Mouse (Mus musculus): ENCODE measurements around the gene 1700020N01Rik. TPM values are rescaled to one million over a fixed set of nuclear protein-coding genes. Genes with fewer than 3 reads are reported as not detected.

1700020N01Rik gene
- polyA plus RNA-seq, 1 experiment from 2014 or later = not detected

DNA sequence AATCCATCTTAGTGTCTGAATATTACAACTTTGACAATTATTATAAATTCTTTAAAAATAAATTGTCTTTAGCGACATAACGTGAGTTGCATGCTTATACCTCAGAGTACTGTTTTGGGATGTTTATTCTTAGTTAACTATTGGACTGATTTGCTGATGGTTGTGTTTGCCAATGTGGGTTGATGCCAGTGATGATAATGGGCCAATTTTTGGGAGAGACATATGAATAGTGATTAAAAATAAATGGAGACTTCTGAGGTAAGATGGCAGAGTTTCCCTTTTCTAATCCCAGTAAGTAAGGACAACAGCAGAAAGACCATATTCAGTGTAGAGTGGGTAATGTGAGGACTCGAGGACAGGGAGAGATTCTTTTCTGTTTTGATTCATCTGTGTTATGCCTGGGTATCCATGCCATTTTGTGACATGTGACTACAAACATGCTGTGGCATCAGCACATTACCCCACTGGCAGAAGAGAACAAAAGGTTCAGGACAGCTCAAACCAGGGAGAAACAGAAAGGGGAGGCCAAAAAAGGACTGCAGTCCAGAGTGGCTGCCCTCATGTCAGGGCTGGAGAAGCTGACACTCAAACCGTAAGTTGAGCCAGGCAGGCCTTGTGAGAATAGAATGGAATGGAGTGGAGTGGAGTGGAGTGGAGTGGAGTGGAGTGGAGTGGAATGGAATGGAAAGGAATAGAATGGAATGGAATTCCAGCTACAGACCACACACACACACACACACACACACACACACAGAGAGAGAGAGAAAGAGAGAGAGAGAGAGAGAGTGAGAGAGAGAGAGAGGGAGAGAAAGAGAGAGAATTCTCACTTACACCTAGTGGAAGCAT is 4.7 kb upstream of the 1700020N01Rik start:
- no peak for ATAC-seq (ENCODE audit: low read depth)
- H3K4me2 ChIP-seq (ENCODE audit: low read depth, low read length) = no peak overlapping the region
- H3K27me3 ChIP-seq (ENCODE audit: control insufficient read depth, insufficient read depth, low read depth, low read length) = no peaks in the 10 kb centered on the region
- no peaks in the 10 kb centered on the region for H3K36me3 ChIP-seq (ENCODE audit: control insufficient read depth, insufficient read depth, low read length)
- H3K9me3 ChIP-seq (ENCODE audit: control insufficient read depth, low read length) = no peaks in the 10 kb centered on the region
- H3K4me1 ChIP-seq (replicated peaks; ENCODE audit: control insufficient read depth, insufficient read depth, low read length) = no peaks in the 10 kb centered on the region
- H3K4me3 ChIP-seq (ENCODE audit: low read length) = no peak overlapping the region
- WGBS = 67% methylated on average over 4 of the region's 4 CpGs
- no peak overlapping the region for H3K27ac ChIP-seq (ENCODE audit: low read length)
- no peak overlapping the region for H3K9ac ChIP-seq (ENCODE audit: low read length)

DNA sequence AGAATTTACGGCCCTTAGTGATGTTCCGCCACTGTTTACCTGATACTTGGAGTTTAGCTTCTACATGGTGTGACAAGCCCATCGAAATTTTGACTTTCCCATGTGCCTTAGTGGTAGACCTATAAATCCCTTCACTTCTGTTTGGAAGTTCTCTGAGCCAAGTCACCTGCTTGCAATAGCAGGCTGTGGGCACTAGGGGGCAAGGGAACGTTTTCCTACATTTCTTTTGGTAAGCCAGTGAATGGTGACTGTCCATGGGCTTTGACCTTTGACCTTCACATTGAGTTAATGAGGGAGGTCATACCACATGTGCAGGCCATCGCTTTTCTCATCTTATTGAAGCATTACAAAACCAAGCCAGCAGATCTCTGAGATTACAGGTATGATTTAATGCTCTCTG is 8.0 kb downstream of the 1700020N01Rik start:
- 56% methylated on average over 5 of the region's 5 CpGs for WGBS
- ATAC-seq (ENCODE audit: low read depth) = no peak
- Histone ChIP-seq H3K4me2 (ENCODE audit: low read depth, low read length) (no peak overlapping the region), H3K4me3 (ENCODE audit: low read length) (no peak overlapping the region), H3K27ac (ENCODE audit: low read length) (no peak overlapping the region), H3K9ac (ENCODE audit: low read length) (no peak overlapping the region), H3K9me3 (ENCODE audit: control insufficient read depth, low read length) (no peaks in the 10 kb centered on the region), H3K36me3 (ENCODE audit: control insufficient read depth, insufficient read depth, low read length) (no peaks in the 10 kb centered on the region), H3K27me3 (ENCODE audit: control insufficient read depth, insufficient read depth, low read depth, low read length) (no peaks in the 10 kb centered on the region), H3K4me1 (replicated peaks; ENCODE audit: control insufficient read depth, insufficient read depth, low read length) (peaks cover 14% of the 10 kb centered on the region)

DNA sequence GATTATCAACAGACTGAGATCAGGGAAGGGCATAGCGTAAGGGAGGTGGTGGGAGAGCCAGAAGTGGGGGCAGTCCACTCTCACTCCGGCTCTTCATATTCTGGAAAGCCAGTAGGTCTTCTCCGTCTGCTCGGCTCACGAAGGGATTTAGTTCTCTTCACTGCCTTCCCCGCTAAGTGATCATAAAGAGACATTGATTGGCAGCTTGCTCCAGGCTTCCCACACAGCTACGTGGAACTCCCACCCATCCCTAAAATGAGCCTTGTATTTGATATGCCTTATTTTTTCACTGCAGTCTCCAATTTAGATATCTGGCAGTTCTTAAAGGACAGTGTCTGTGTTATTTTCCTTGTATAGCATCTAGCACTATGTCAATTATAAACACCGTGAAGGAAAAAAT is 11.5 kb downstream of the 1700020N01Rik start:
- Histone ChIP-seq H3K4me3 (ENCODE audit: low read length) (no peak overlapping the region), H3K9ac (ENCODE audit: low read length) (no peak overlapping the region), H3K4me2 (ENCODE audit: low read depth, low read length) (no peak overlapping the region), H3K27ac (ENCODE audit: low read length) (no peak overlapping the region; the same call in 1 of the 2 replicates), H3K4me1 (replicated peaks; ENCODE audit: control insufficient read depth, insufficient read depth, low read length) (peaks cover 20% of the 10 kb centered on the region), H3K27me3 (ENCODE audit: control insufficient read depth, insufficient read depth, low read depth, low read length) (no peaks in the 10 kb centered on the region), H3K36me3 (ENCODE audit: control insufficient read depth, insufficient read depth, low read length) (no peaks in the 10 kb centered on the region), H3K9me3 (ENCODE audit: control insufficient read depth, low read length) (no peaks in the 10 kb centered on the region)
- ATAC-seq (ENCODE audit: low read depth) = no peak
- 65% methylated on average over 8 of the region's 8 CpGs for WGBS

DNA sequence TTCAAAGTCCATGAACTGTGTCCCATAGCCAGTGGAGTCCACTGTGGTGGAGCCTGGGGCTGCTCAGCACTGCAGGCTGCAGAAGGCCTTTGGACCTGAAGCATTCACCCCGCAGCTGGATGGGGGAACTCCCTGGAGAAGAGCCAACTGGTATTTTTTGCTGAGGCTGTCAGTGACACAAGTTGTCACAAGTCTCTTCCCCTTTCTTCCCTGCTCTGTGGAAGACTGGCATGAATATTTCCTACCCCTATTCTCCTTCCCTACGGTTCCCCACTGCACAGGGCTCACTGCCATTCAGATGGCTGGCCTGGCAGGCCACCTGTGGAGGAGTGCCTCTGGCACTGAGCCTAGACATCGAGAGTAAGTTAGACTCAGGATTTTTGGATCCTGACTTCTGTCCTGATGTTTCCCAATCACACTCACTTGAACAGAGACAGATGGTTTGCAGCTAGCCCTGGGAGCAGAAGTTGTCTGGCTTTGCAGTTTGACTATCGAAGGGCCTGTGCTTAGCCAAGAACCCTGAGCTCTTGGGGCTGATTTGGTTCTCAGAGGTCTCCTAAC is 12.1 kb downstream of the 1700020N01Rik start:
- Histone ChIP-seq H3K4me1 (replicated peaks; ENCODE audit: control insufficient read depth, insufficient read depth, low read length) (peaks cover 20% of the 10 kb centered on the region), H3K9ac (ENCODE audit: low read length) (0 out of 2 replicates have a peak overlapping the region, but pooled peaks have one; percentile 0), H3K36me3 (ENCODE audit: control insufficient read depth, insufficient read depth, low read length) (no peaks in the 10 kb centered on the region), H3K4me2 (ENCODE audit: low read depth, low read length) (no peak overlapping the region), H3K27ac (ENCODE audit: low read length) (peak overlapping the region; percentile 56), H3K9me3 (ENCODE audit: control insufficient read depth, low read length) (no peaks in the 10 kb centered on the region), H3K27me3 (ENCODE audit: control insufficient read depth, insufficient read depth, low read depth, low read length) (no peaks in the 10 kb centered on the region), H3K4me3 (ENCODE audit: low read length) (no peak overlapping the region)
- 17% methylated on average over 4 of the region's 4 CpGs for WGBS
- ATAC-seq (ENCODE audit: low read depth) = peak; percentile 88

DNA sequence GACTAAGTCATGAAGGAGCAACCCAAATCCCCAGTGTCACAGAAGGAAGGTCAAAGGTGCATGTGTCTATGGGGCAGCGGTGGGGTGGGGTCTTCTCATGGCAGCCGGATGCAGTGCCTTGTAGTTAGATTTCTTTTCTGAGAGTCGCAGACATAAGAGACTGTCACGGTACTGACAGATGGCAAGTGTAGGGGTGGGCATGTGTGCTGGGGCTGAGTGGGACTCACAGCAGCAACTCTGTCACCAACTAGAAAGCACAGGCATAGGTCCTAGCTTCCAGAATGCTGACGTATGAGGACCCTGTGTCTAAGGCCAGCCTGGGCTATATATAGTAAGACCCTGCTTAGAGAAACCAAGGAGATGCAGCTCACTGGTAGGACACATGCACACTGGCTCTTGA is 12.7 kb downstream of the 1700020N01Rik start:
- H3K27ac ChIP-seq (ENCODE audit: low read length) = peak overlapping the region; percentile 56; the same call in 1 of the 2 replicates
- 70% methylated on average over 5 of the region's 5 CpGs for WGBS
- no peak overlapping the region for H3K9ac ChIP-seq (ENCODE audit: low read length)
- no peaks in the 10 kb centered on the region for H3K9me3 ChIP-seq (ENCODE audit: control insufficient read depth, low read length)
- peaks cover 20% of the 10 kb centered on the region for H3K4me1 ChIP-seq (replicated peaks; ENCODE audit: control insufficient read depth, insufficient read depth, low read length)
- no peaks in the 10 kb centered on the region for H3K36me3 ChIP-seq (ENCODE audit: control insufficient read depth, insufficient read depth, low read length)
- H3K4me3 ChIP-seq (ENCODE audit: low read length) = no peak overlapping the region
- no peak; the same call in 1 of the 2 replicates for ATAC-seq (ENCODE audit: low read depth)
- no peak overlapping the region for H3K4me2 ChIP-seq (ENCODE audit: low read depth, low read length)
- no peaks in the 10 kb centered on the region for H3K27me3 ChIP-seq (ENCODE audit: control insufficient read depth, insufficient read depth, low read depth, low read length)

DNA sequence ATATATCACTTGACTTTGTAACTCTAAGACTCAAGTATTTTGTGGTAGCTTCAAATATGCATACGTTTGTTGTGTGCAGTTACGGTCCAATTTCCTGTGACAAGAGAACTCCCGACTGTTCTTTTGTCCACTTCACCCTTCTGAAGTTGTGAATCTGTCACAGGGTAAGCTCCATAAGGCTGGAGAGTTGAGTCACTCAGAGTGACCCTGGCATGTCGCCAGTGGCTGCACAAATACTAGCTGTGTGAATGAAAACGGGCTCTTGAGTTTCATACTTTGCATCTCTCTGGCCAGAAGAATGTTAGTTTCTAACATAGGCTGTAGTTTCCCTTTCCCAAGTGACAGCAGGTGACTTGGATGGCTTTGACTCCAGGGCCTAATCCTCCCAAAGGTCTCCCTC is 14.0 kb downstream of the 1700020N01Rik start:
- Histone ChIP-seq H3K36me3 (ENCODE audit: control insufficient read depth, insufficient read depth, low read length) (no peaks in the 10 kb centered on the region), H3K4me1 (replicated peaks; ENCODE audit: control insufficient read depth, insufficient read depth, low read length) (peaks cover 20% of the 10 kb centered on the region), H3K27me3 (ENCODE audit: control insufficient read depth, insufficient read depth, low read depth, low read length) (no peaks in the 10 kb centered on the region), H3K9ac (ENCODE audit: low read length) (no peak overlapping the region), H3K4me3 (ENCODE audit: low read length) (no peak overlapping the region), H3K27ac (ENCODE audit: low read length) (no peak overlapping the region), H3K9me3 (ENCODE audit: control insufficient read depth, low read length) (no peaks in the 10 kb centered on the region), H3K4me2 (ENCODE audit: low read depth, low read length) (no peak overlapping the region)
- WGBS = 34% methylated on average over 5 of the region's 5 CpGs
- ATAC-seq (ENCODE audit: low read depth) = peak; percentile 37; the same call in 1 of the 2 replicates

DNA sequence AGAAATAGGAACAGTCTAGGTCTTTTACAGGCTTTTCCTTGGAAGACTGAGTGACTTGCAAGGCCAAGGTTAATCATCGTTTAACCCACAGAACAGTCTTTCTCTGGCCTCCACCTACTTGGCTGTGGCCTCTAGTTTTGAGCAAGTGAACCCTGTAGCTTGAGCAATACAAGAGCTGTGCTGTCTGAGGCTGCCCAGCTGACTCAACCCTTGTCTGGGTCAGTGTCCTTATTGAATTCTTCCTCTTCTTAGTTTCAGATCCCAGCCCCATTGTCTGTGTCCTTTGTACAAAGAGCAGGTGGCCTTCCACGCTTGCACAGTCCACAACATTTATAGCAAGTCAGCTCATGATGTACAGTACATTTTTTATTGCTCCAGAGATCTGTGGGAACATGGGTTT is 16.6 kb downstream of the 1700020N01Rik start:
- H3K27ac ChIP-seq (ENCODE audit: low read length) = no peak overlapping the region
- no peak overlapping the region for H3K4me2 ChIP-seq (ENCODE audit: low read depth, low read length)
- 69% methylated on average over 2 of the region's 2 CpGs for WGBS

DNA sequence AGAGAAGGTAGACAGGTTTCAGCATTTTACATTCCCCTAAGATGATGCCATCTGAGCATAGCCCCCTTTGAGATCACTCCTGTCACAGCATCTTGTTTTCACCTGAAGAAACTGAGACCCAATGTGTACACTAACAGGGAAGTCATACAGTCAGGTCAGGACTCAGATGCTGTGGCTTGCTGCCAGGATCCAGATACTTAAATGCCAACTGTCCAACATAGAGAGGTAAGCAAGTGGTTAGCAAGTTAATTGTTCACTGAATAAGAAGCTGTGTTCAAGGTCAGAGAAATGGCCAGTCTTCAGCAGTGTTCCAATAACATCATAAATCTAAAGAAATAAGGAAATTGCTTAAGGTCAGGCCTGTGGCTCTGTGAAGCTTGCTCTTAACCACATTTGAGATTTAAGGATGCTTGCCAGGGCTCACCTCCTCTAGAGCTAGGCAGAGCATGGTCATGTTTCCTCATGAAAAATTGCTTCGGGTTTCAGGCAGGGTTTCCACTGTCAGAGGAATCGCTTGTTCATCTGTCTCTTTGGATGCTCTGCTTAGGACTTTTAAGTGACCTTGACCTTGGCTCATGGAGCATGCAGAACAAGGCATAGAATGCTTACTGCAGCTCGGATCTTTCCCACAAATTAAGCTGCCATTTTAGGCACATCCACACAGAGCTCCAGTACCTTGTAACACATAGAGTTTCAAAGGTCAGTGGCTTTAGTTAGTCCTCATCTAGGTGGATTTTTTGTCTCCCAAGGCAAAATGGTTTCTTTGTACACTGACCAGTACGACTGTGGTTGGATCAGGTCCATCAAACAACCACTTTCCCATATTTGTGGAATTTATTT is 20.3 kb downstream of the 1700020N01Rik start:
- Histone ChIP-seq H3K4me1 (replicated peaks; ENCODE audit: control insufficient read depth, insufficient read depth, low read length) (no peaks in the 10 kb centered on the region), H3K36me3 (ENCODE audit: control insufficient read depth, insufficient read depth, low read length) (no peaks in the 10 kb centered on the region), H3K4me3 (ENCODE audit: low read length) (no peak overlapping the region), H3K9ac (ENCODE audit: low read length) (no peak overlapping the region), H3K9me3 (ENCODE audit: control insufficient read depth, low read length) (no peaks in the 10 kb centered on the region), H3K4me2 (ENCODE audit: low read depth, low read length) (no peak overlapping the region), H3K27me3 (ENCODE audit: control insufficient read depth, insufficient read depth, low read depth, low read length) (no peaks in the 10 kb centered on the region), H3K27ac (ENCODE audit: low read length) (no peak overlapping the region)
- 80% methylated on average over 4 of the region's 4 CpGs for WGBS
- no peak for ATAC-seq (ENCODE audit: low read depth)

More for the DNA sequence above, 16.6 kb downstream of the 1700020N01Rik start:
- Histone ChIP-seq H3K4me3 (ENCODE audit: low read length) (no peak overlapping the region), H3K4me1 (replicated peaks; ENCODE audit: control insufficient read depth, insufficient read depth, low read length) (peaks cover 19% of the 10 kb centered on the region), H3K27me3 (ENCODE audit: control insufficient read depth, insufficient read depth, low read depth, low read length) (no peaks in the 10 kb centered on the region), H3K9me3 (ENCODE audit: control insufficient read depth, low read length) (no peaks in the 10 kb centered on the region), H3K9ac (ENCODE audit: low read length) (no peak overlapping the region), H3K36me3 (ENCODE audit: control insufficient read depth, insufficient read depth, low read length) (no peaks in the 10 kb centered on the region)
- no peak for ATAC-seq (ENCODE audit: low read depth)

DNA sequence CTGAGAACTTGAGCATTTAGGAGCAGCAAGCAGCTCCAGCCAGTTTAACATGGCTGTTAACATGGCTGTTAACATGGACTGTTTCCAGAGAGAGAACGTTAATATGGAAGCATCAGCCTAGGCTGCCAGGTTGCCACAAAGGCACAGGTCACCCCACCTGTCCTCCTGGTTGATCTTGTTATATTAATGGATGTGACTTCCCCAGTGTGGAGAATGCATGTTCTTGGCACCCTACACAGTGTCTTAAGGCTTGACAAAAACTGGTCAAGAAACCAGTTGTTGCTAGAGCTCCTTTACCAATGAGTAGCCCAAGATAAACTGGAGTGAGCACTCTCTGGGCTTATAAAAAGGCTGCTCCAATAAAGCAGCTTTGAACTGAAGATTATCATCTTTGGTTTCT is 21.6 kb downstream of the 1700020N01Rik start:
- H3K4me1 ChIP-seq (replicated peaks; ENCODE audit: control insufficient read depth, insufficient read depth, low read length) = no peaks in the 10 kb centered on the region
- no peak overlapping the region for H3K4me2 ChIP-seq (ENCODE audit: low read depth, low read length)
- H3K36me3 ChIP-seq (ENCODE audit: control insufficient read depth, insufficient read depth, low read length) = no peaks in the 10 kb centered on the region
- H3K9ac ChIP-seq (ENCODE audit: low read length) = no peak overlapping the region
- no peak overlapping the region for H3K4me3 ChIP-seq (ENCODE audit: low read length)
- 84% methylated on average over 1 of the region's 1 CpGs for WGBS
- H3K27me3 ChIP-seq (ENCODE audit: control insufficient read depth, insufficient read depth, low read depth, low read length) = no peaks in the 10 kb centered on the region
- H3K9me3 ChIP-seq (ENCODE audit: control insufficient read depth, low read length) = no peaks in the 10 kb centered on the region
- ATAC-seq (ENCODE audit: low read depth) = no peak
- H3K27ac ChIP-seq (ENCODE audit: low read length) = no peak overlapping the region

Data from lung, embryonic 16.5 days (tissue).